Comparison of ENCODE assay signal across 8 mouse cellular contexts in genomic region chr1:64618226-64618625, GRCm38 (mm10). TPM values are rescaled to one million over a fixed set of nuclear protein-coding genes. Genes with fewer than 3 reads are reported as not detected.
A peak's percentile ranks its signal among the peaks of the same experiment; 100 is the strongest.
DNase-seq lines count a peak whose midpoint lies in the region; ATAC-seq and TF ChIP-seq lines count a peak whose summit lies in the region.

No protein-coding gene starts in this region.

- no peaks in the 10 kb centered on the region for H3K9me3 ChIP-seq in heart, embryonic 13.5 days
- no peaks in the 10 kb centered on the region for H3K9me3 ChIP-seq in ES-E14 (ENCODE audit: control insufficient read depth, insufficient read depth, low read depth, low read length)
- H3K9me3 ChIP-seq in hindbrain, embryonic 14.5 days (ENCODE audit: control insufficient read depth, low read length) = no peaks in the 10 kb centered on the region
- no peaks in the 10 kb centered on the region for H3K9me3 ChIP-seq in midbrain, embryonic 12.5 days

- WGBS in heart, embryonic 13.5 days = 56% methylated on average over 3 of the region's 3 CpGs
- WGBS in hindbrain, embryonic 14.5 days = 70% methylated on average over 3 of the region's 3 CpGs
- WGBS in midbrain, embryonic 12.5 days = 71% methylated on average over 3 of the region's 3 CpGs

- H3K27ac ChIP-seq in heart, embryonic 13.5 days (replicated peaks) = peak overlapping the region; percentile 98; the same call in 1 of the 2 replicates
- no peak overlapping the region for H3K27ac ChIP-seq in ES-E14 (ENCODE audit: insufficient read depth, low read depth, low read length, poor library complexity, severe bottlenecking)
- peak overlapping the region; percentile 95; the same call in 1 of the 2 replicates for H3K27ac ChIP-seq in hindbrain, embryonic 14.5 days
- no peak overlapping the region for H3K27ac ChIP-seq in midbrain, embryonic 12.5 days (replicated peaks)

- peaks cover 27% of the 10 kb centered on the region for H3K4me1 ChIP-seq in heart, embryonic 13.5 days
- H3K4me1 ChIP-seq in ES-E14 (ENCODE audit: control insufficient read depth in 2 of 2, insufficient read depth in 2 of 2, low read length in 2 of 2, poor library complexity in 1 of 2) = peaks cover 0 to 4% of the 10 kb centered on the region in 2 experiments; a peak in 1 of 4 replicates
- H3K4me1 ChIP-seq in hindbrain, embryonic 14.5 days (replicated peaks; ENCODE audit: control insufficient read depth, insufficient read depth, low read length) = peaks cover 18% of the 10 kb centered on the region
- H3K4me1 ChIP-seq in midbrain, embryonic 12.5 days = peaks cover 19% of the 10 kb centered on the region

- no peak for DNase-seq in heart, adult 18-20 months
- DNase-seq in ES-E14 (ENCODE audit: low read depth, low spot score) = no peak
- DNase-seq in hindbrain, embryonic 14.5 days (ENCODE audit: low spot score) = no peak
- no peak for DNase-seq in MN1 (ENCODE audit: low spot score)
- DNase-seq in right cerebral cortex, postnatal 14 days = no peak
- no peak for DNase-seq in urinary bladder, postnatal 14 days (ENCODE audit: low spot score)

- H3K36me3 ChIP-seq in heart, embryonic 13.5 days = peaks cover 14% of the 10 kb centered on the region
- H3K36me3 ChIP-seq in ES-E14 (ENCODE audit: control insufficient read depth, insufficient read depth, low read length, poor library complexity, severe bottlenecking) = no peaks in the 10 kb centered on the region; the same call in 1 of the 2 replicates
- H3K36me3 ChIP-seq in hindbrain, embryonic 14.5 days (replicated peaks; ENCODE audit: control insufficient read depth, insufficient read depth) = no peaks in the 10 kb centered on the region
- no peaks in the 10 kb centered on the region; the same call in 1 of the 2 replicates for H3K36me3 ChIP-seq in midbrain, embryonic 12.5 days

- H3K4me2 ChIP-seq in heart, embryonic 13.5 days = peak overlapping the region; percentile 86
- peak overlapping the region; percentile 82 for H3K4me2 ChIP-seq in hindbrain, embryonic 14.5 days (replicated peaks)
- H3K4me2 ChIP-seq in midbrain, embryonic 12.5 days (replicated peaks) = peak overlapping the region; percentile 71

- in situ Hi-C loops in ES-E14 (cut with MboI; ENCODE audit: low sequenced_read_pairs in 2 of 2, unreplicated experiment in 2 of 2) = no loop called here

- H3K4me3 ChIP-seq in heart, embryonic 13.5 days = peak overlapping the region; percentile 88
- H3K4me3 ChIP-seq in ES-E14 (ENCODE audit: insufficient read depth in 1 of 2, low read depth in 1 of 2, low read length in 2 of 2, poor library complexity in 1 of 2, severe bottlenecking in 1 of 2) = peak overlapping the region in 1 of 2 experiments; percentile 95; a peak in 1 of 4 replicates
- peak overlapping the region; percentile 80 for H3K4me3 ChIP-seq in hindbrain, embryonic 14.5 days (replicated peaks; ENCODE audit: low read length)
- H3K4me3 ChIP-seq in midbrain, embryonic 12.5 days = peak overlapping the region; percentile 77

- peak overlapping the region; percentile 96 for H3K9ac ChIP-seq in heart, embryonic 13.5 days
- peak overlapping the region; percentile 20; the same call in 1 of the 2 replicates for H3K9ac ChIP-seq in ES-E14 (ENCODE audit: insufficient read depth, low read depth, low read length, poor library complexity, severe bottlenecking)
- peak overlapping the region; percentile 97 for H3K9ac ChIP-seq in hindbrain, embryonic 14.5 days
- peak overlapping the region; percentile 29; the same call in 1 of the 2 replicates for H3K9ac ChIP-seq in midbrain, embryonic 12.5 days (replicated peaks)

- H3K27me3 ChIP-seq in heart, embryonic 13.5 days (replicated peaks) = no peaks in the 10 kb centered on the region
- no peaks in the 10 kb centered on the region for H3K27me3 ChIP-seq in hindbrain, embryonic 14.5 days (ENCODE audit: control insufficient read depth, insufficient read depth, low read length)
- H3K27me3 ChIP-seq in midbrain, embryonic 12.5 days = no peaks in the 10 kb centered on the region

- ATAC-seq in heart, embryonic 13.5 days (ENCODE audit: extremely low read depth, insufficient number of reproducible peaks, low FRiP score, low TSS enrichment) = no peak
- no peak for ATAC-seq in hindbrain, embryonic 14.5 days (ENCODE audit: low FRiP score)
- ATAC-seq in midbrain, embryonic 12.5 days (ENCODE audit: low FRiP score, low read depth) = no peak

TF ChIP-seq in ES-E14, 5 proteins besides CTCF, POLR2A, EP300 and RAD21:
- no peak for TF ChIP-seq ZNF384 (IDR thresholded peaks at IDR 0.05; ENCODE audit: low read depth, low read length)

RNA-seq across cellular contexts. Expression of gene Mettl21a, which starts 1.2 kb away (rescaled TPM):
- polyA plus RNA-seq in heart, embryonic 13.5 days (2015; fragmentation: Nextera tagmentation; extraction: Ambion mirVana) = 11.9 and 12.9 TPM in 2 replicates
- total RNA-seq in heart, adult 18-20 months (2021) = 10 to 100 TPM in 1 of 2 experiments, 1 to 10 TPM in 1; 7.9 to 10.3 TPM
- total RNA-seq in ES-E14 (2012; rRNA removed) = 18.6 and 25.8 TPM in 2 replicates
- polyA plus RNA-seq in hindbrain, embryonic 14.5 days (2014; fragmentation: Nextera tagmentation; extraction: Ambion mirVana) = 15.8 and 17.6 TPM in 2 replicates
- 20.5 and 20.6 TPM in 2 replicates for polyA plus RNA-seq in midbrain, embryonic 12.5 days (2016; fragmentation: Nextera tagmentation; extraction: Ambion mirVana)

Comparison
In these comparisons a context has a peak if more than half of its experiments do, and no peak if none do; other contexts are left out.
1. H3K27ac ChIP-seq: peak in heart, embryonic 13.5 days (single experiment) and hindbrain, embryonic 14.5 days (single experiment); none in ES-E14 (single experiment) and midbrain, embryonic 12.5 days (single experiment).
2. H3K9ac ChIP-seq: peak in every context shown above with its lines; median percentile 97 in hindbrain, embryonic 14.5 days; 96 in heart, embryonic 13.5 days; 29 in midbrain, embryonic 12.5 days; 20 in ES-E14.
3. Peak in every context shown above with its lines, with median percentiles within 50 percentile points of each other: H3K4me2 ChIP-seq.